Mouse (Mus musculus): ENCODE data around the gene Plet1.

Plet1 gene

GRCm38 (mm10) chr9:50494311-50494710 is at the start of gene Plet1:
TSS of gene Plet1 (plus strand) at chr9:50494525.
- in situ Hi-C loops (cut with MboI, MseI): loop anchor here in 1 of 2 experiments (10.0 to 25.0 kb wide), 2 partner anchors 1693 to 1780 kb away; no protein-coding TSS in a partner anchor

- in situ Hi-C loops (cut with MboI, MseI): loop anchor here in 1 of 2 experiments (10.0 kb wide), 1 partner anchor 1076 kb away; no protein-coding TSS in a partner anchor
These were observed 45.3 kb upstream of the Plet1 start for GRCm38 (mm10) chr9:50449048-50449447.

- in situ Hi-C loops (cut with MboI, MseI): loop anchor here in 1 of 2 experiments (5.0 kb wide), 1 partner anchor 146 kb away; no protein-coding TSS in a partner anchor
These were observed 42.7 kb upstream of the Plet1 start for GRCm38 (mm10) chr9:50451456-50452218.

- in situ Hi-C loops (cut with MboI, MseI): loop anchor here in 1 of 2 experiments (5.0 kb wide), 1 partner anchor 145 kb away; no protein-coding TSS in a partner anchor
These were observed 42.0 kb upstream of the Plet1 start for GRCm38 (mm10) chr9:50452303-50452775.

GRCm38 (mm10) chr9:50457596-50457995 is 36.7 kb upstream of the Plet1 start:
- in situ Hi-C loops (cut with MboI, MseI): loop anchor here in 1 of 2 experiments (5.0 kb wide), 2 partner anchors 70 to 215 kb away; partner anchors contain the start of gene Pts

- in situ Hi-C loops (cut with MboI, MseI): loop anchor here in 1 of 2 experiments (5.0 kb wide), 2 partner anchors 68 to 213 kb away; partner anchors contain the start of gene Pts
These were observed 34.8 kb upstream of the Plet1 start for GRCm38 (mm10) chr9:50459537-50459936.

- in situ Hi-C loops (cut with MboI, MseI): no loop called here
These were observed 31.7 kb upstream of the Plet1 start for GRCm38 (mm10) chr9:50462494-50463204.

- in situ Hi-C loops (cut with MboI, MseI): no loop called here
These were observed 31.2 kb upstream of the Plet1 start for GRCm38 (mm10) chr9:50463205-50463508.

- in situ Hi-C loops (cut with MboI, MseI): no loop called here
These were observed 23.8 kb upstream of the Plet1 start for GRCm38 (mm10) chr9:50470377-50471100.

- in situ Hi-C loops (cut with MboI, MseI): no loop called here
These were observed 23.0 kb upstream of the Plet1 start for GRCm38 (mm10) chr9:50471181-50471901.

GRCm38 (mm10) chr9:50475318-50475717 is 19.0 kb upstream of the Plet1 start:
- in situ Hi-C loops (cut with MboI, MseI): loop anchor here in 1 of 2 experiments (25.0 kb wide), 1 partner anchor 1712 kb away; no protein-coding TSS in a partner anchor

GRCm38 (mm10) chr9:50475745-50476144 is 18.6 kb upstream of the Plet1 start:
- in situ Hi-C loops (cut with MboI, MseI): loop anchor here in 1 of 2 experiments (25.0 kb wide), 1 partner anchor 1712 kb away; no protein-coding TSS in a partner anchor

- in situ Hi-C loops (cut with MboI, MseI): loop anchor here in 1 of 2 experiments (25.0 kb wide), 1 partner anchor 1711 kb away; no protein-coding TSS in a partner anchor
These were observed 17.7 kb upstream of the Plet1 start for GRCm38 (mm10) chr9:50476651-50477050.

GRCm38 (mm10) chr9:50477270-50477669 is 17.1 kb upstream of the Plet1 start:
- in situ Hi-C loops (cut with MboI, MseI): loop anchor here in 1 of 2 experiments (25.0 kb wide), 1 partner anchor 1710 kb away; no protein-coding TSS in a partner anchor

GRCm38 (mm10) chr9:50478826-50479225 is 15.5 kb upstream of the Plet1 start:
- in situ Hi-C loops (cut with MboI, MseI): loop anchor here in 1 of 2 experiments (25.0 kb wide), 1 partner anchor 1708 kb away; no protein-coding TSS in a partner anchor

- in situ Hi-C loops (cut with MboI, MseI): loop anchor here in 1 of 2 experiments (25.0 kb wide), 1 partner anchor 1708 kb away; no protein-coding TSS in a partner anchor
These were observed 14.8 kb upstream of the Plet1 start for GRCm38 (mm10) chr9:50479476-50479875.

- in situ Hi-C loops (cut with MboI, MseI): loop anchor here in 1 of 2 experiments (25.0 kb wide), 1 partner anchor 1705 kb away; no protein-coding TSS in a partner anchor
These were observed 11.6 kb upstream of the Plet1 start for GRCm38 (mm10) chr9:50482743-50483142.

GRCm38 (mm10) chr9:50485521-50485920 is 8.8 kb upstream of the Plet1 start:
- in situ Hi-C loops (cut with MboI, MseI): loop anchor here in 1 of 2 experiments (25.0 kb wide), 1 partner anchor 1702 kb away; no protein-coding TSS in a partner anchor

- in situ Hi-C loops (cut with MboI, MseI): loop anchor here in 1 of 2 experiments (10.0 to 25.0 kb wide), 2 partner anchors 1696 to 1776 kb away; no protein-coding TSS in a partner anchor
These were observed 3.5 kb upstream of the Plet1 start for GRCm38 (mm10) chr9:50490836-50491235.

- in situ Hi-C loops (cut with MboI, MseI): loop anchor here in 1 of 2 experiments (10.0 to 25.0 kb wide), 2 partner anchors 1696 to 1777 kb away; no protein-coding TSS in a partner anchor
These were observed 2.7 kb upstream of the Plet1 start for GRCm38 (mm10) chr9:50491531-50492045.
